Mouse (Mus musculus): ENCODE measurements around the gene Rhbg. TPM values are rescaled to one million over a fixed set of nuclear protein-coding genes. Genes with fewer than 3 reads are reported as not detected.
A peak's percentile ranks its signal among the peaks of the same experiment; 100 is the strongest.

Gene Rhbg
- polyA plus RNA-seq, 1 experiment from 2014 or later = 20.1 TPM

DNA sequence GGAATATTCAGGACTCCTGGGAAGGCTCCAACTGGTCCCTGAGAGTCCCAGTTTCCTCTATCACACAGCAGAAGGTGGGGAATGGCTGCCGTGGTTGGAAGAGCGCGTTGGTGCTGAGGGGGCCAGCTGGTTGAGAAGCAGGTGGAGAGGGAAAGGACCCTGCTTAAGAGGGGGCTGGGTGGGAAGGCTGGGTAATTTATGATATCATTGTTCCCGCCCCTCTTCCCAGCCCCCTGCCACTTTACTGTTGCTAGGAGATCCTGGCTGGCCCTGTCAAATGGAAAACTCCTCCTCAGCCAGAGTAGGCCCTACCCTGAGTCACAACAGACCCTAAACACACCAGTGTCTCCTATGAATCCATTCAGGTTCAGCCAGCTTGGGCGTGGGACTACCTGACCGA lies 26.5 kb downstream of the Rhbg start:
- no peak overlapping the region for H3K4me3 ChIP-seq (replicated peaks)
- no peaks in the 10 kb centered on the region for H3K36me3 ChIP-seq
- H3K4me2 ChIP-seq (replicated peaks) = no peak overlapping the region
- no peaks in the 10 kb centered on the region for H3K4me1 ChIP-seq
- H3K27ac ChIP-seq (replicated peaks) = no peak overlapping the region
- peaks cover 56% of the 10 kb centered on the region for H3K27me3 ChIP-seq
- no peak for ATAC-seq (ENCODE audit: insufficient number of reproducible peaks, low FRiP score, low TSS enrichment, low read depth)
- H3K9me3 ChIP-seq (replicated peaks) = no peaks in the 10 kb centered on the region
- WGBS = 63% methylated on average over 6 of the region's 6 CpGs
- no peak overlapping the region for H3K9ac ChIP-seq

GRCm38 (mm10) chr3:88227260-88227659 lies 27.2 kb downstream of the Rhbg start:
- Histone ChIP-seq H3K27ac (replicated peaks) (no peak overlapping the region), H3K27me3 (peaks cover 62% of the 10 kb centered on the region), H3K4me2 (replicated peaks) (no peak overlapping the region), H3K9ac (no peak overlapping the region), H3K36me3 (no peaks in the 10 kb centered on the region), H3K9me3 (replicated peaks) (no peaks in the 10 kb centered on the region), H3K4me1 (no peaks in the 10 kb centered on the region), H3K4me3 (replicated peaks) (no peak overlapping the region)
- WGBS = 39% methylated on average over 4 of the region's 4 CpGs
- ATAC-seq (ENCODE audit: insufficient number of reproducible peaks, low FRiP score, low TSS enrichment, low read depth) = no peak

- H3K27ac ChIP-seq (replicated peaks) = no peak overlapping the region
- no peaks in the 10 kb centered on the region for H3K9me3 ChIP-seq (replicated peaks)
- H3K4me2 ChIP-seq (replicated peaks) = no peak overlapping the region
- H3K4me3 ChIP-seq (replicated peaks) = no peak overlapping the region
- WGBS = 77% methylated on average over 10 of the region's 10 CpGs
- no peaks in the 10 kb centered on the region for H3K4me1 ChIP-seq
- no peak overlapping the region for H3K9ac ChIP-seq
- H3K27me3 ChIP-seq = peaks cover 72% of the 10 kb centered on the region
- no peak for ATAC-seq (ENCODE audit: insufficient number of reproducible peaks, low FRiP score, low TSS enrichment, low read depth)
- H3K36me3 ChIP-seq = no peaks in the 10 kb centered on the region
These were observed 28.2 kb downstream of the Rhbg start for GRCm38 (mm10) chr3:88226101-88226845.

GRCm38 (mm10) chr3:88224929-88225328 lies 29.6 kb downstream of the Rhbg start:
- H3K36me3 ChIP-seq = no peaks in the 10 kb centered on the region
- no peak overlapping the region for H3K4me3 ChIP-seq (replicated peaks)
- H3K4me1 ChIP-seq = no peaks in the 10 kb centered on the region
- H3K27ac ChIP-seq (replicated peaks) = no peak overlapping the region
- H3K9me3 ChIP-seq (replicated peaks) = no peaks in the 10 kb centered on the region
- no peak overlapping the region for H3K4me2 ChIP-seq (replicated peaks)
- 48% methylated on average over 2 of the region's 2 CpGs for WGBS
- peaks cover 72% of the 10 kb centered on the region for H3K27me3 ChIP-seq
- no peak overlapping the region for H3K9ac ChIP-seq
- no peak for ATAC-seq (ENCODE audit: insufficient number of reproducible peaks, low FRiP score, low TSS enrichment, low read depth)

- no peak for ATAC-seq (ENCODE audit: insufficient number of reproducible peaks, low FRiP score, low TSS enrichment, low read depth)
- no peaks in the 10 kb centered on the region for H3K9me3 ChIP-seq (replicated peaks)
- H3K4me3 ChIP-seq (replicated peaks) = no peak overlapping the region
- H3K27ac ChIP-seq (replicated peaks) = no peak overlapping the region
- no peak overlapping the region for H3K9ac ChIP-seq
- no peak overlapping the region for H3K4me2 ChIP-seq (replicated peaks)
- H3K27me3 ChIP-seq = peaks cover 81% of the 10 kb centered on the region
- H3K36me3 ChIP-seq = no peaks in the 10 kb centered on the region
- WGBS = 77% methylated on average over 6 of the region's 6 CpGs
- H3K4me1 ChIP-seq = no peaks in the 10 kb centered on the region
These were observed 32.1 kb downstream of the Rhbg start for GRCm38 (mm10) chr3:88222446-88222845.

DNA sequence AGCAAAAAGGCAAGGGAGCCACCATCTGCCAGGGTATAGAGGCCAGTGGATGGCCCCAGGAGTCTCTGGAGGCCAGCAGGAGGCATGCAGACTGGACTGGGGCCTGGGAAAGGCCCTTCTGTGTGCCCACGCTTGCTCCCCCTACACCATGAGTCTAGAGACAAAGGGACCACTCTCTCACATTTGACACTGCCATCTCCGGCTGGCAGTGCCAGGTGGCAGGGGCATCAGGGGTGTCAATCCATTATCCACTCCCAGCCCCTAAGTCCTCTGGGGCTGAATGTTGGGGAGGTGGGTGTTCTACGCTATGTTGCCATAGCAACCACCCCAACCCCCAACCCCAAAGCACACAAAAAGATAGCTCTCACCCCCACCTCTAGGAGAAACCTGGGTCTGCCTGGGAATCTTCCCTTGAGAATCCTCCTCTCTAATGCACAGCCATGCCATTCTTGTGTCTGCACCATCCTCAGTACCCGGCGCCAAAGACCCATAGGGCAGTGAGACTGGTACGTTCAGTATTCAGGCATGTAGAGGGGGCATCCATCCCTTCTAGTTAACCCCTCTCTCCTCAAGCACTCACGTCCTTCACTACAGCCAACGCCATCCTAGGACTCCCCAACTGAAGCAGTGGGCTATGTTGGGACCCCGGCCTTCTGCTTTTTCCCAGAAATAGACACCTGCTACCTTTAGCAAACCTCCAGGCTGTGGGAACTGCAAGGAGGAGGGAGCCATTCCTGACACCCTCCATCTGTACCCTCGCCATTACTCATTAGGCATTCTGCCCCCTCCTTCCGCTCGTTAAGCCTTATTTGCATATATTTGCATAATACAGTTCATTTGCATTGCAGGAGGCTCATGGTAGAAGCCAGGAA lies 32.8 kb downstream of the Rhbg start:
- Histone ChIP-seq H3K9ac (no peak overlapping the region), H3K4me2 (replicated peaks) (no peak overlapping the region), H3K9me3 (replicated peaks) (no peaks in the 10 kb centered on the region), H3K4me3 (replicated peaks) (no peak overlapping the region), H3K4me1 (no peaks in the 10 kb centered on the region), H3K36me3 (no peaks in the 10 kb centered on the region), H3K27me3 (peaks cover 88% of the 10 kb centered on the region), H3K27ac (replicated peaks) (no peak overlapping the region)
- ATAC-seq (ENCODE audit: insufficient number of reproducible peaks, low FRiP score, low TSS enrichment, low read depth) = no peak
- WGBS = 50% methylated on average over 12 of the region's 12 CpGs

DNA sequence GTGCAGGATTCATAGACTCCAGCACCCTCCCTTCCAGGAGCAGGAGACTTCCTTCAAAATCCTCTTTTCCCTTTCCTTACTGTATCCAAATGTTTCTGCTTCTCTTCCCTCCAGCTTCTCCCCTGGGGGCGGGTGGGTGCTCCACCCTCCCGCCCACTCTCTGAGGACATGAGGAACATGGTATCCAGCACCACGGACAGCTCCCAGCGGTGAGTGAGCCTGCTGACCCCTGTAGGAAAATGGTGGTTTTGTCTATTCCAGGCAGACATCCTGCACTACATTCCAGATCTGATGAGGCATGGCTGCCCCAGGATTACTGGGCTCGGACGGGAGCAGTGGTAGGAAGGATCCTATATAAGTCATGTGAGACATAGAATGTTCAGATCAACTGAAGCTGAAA lies 33.7 kb downstream of the Rhbg start:
- Histone ChIP-seq H3K4me3 (replicated peaks) (no peak overlapping the region), H3K4me2 (replicated peaks) (no peak overlapping the region), H3K4me1 (peaks cover 4% of the 10 kb centered on the region), H3K27me3 (peaks cover 95% of the 10 kb centered on the region), H3K27ac (replicated peaks) (no peak overlapping the region), H3K36me3 (no peaks in the 10 kb centered on the region), H3K9me3 (replicated peaks) (no peaks in the 10 kb centered on the region), H3K9ac (no peak overlapping the region)
- WGBS = 1% methylated on average over 6 of the region's 6 CpGs
- no peak for ATAC-seq (ENCODE audit: insufficient number of reproducible peaks, low FRiP score, low TSS enrichment, low read depth)

DNA sequence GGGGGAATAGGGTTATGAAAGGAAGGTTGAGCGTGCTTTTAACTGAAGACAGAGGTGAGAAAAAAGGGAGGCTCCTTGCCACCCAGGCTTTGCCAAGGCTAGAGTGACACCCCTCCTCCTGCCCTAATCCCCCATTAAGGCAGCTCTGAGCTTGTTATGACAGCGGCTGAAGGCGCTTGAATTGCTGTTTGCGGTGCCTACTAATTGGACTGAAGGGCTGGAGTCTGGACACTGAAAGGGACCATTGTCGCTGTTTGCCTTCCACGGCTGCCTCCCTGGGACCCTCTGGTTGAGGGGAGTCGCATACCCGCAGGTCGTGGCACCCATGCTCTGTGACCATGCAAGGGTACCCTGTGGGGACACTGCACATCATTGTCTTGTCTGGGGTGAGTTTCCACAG lies 34.6 kb downstream of the Rhbg start:
- Histone ChIP-seq H3K9ac (no peak overlapping the region), H3K27ac (replicated peaks) (no peak overlapping the region), H3K4me2 (replicated peaks) (no peak overlapping the region), H3K4me1 (peaks cover 13% of the 10 kb centered on the region), H3K9me3 (replicated peaks) (no peaks in the 10 kb centered on the region), H3K27me3 (peaks cover 95% of the 10 kb centered on the region), H3K36me3 (no peaks in the 10 kb centered on the region), H3K4me3 (replicated peaks) (no peak overlapping the region)
- ATAC-seq (ENCODE audit: insufficient number of reproducible peaks, low FRiP score, low TSS enrichment, low read depth) = no peak
- 15% methylated on average over 9 of the region's 9 CpGs for WGBS

- Histone ChIP-seq H3K9me3 (replicated peaks) (no peaks in the 10 kb centered on the region), H3K27me3 (peaks cover 96% of the 10 kb centered on the region), H3K36me3 (no peaks in the 10 kb centered on the region), H3K4me3 (replicated peaks) (no peak overlapping the region), H3K4me1 (peaks cover 21% of the 10 kb centered on the region), H3K9ac (no peak overlapping the region), H3K4me2 (replicated peaks) (no peak overlapping the region), H3K27ac (replicated peaks) (no peak overlapping the region)
- no peak for ATAC-seq (ENCODE audit: insufficient number of reproducible peaks, low FRiP score, low TSS enrichment, low read depth)
- 32% methylated on average over 1 of the region's 2 CpGs for WGBS
These were observed 36.8 kb downstream of the Rhbg start for GRCm38 (mm10) chr3:88217679-88218078.

- Histone ChIP-seq H3K4me1 (peaks cover 21% of the 10 kb centered on the region), H3K4me2 (replicated peaks) (no peak overlapping the region), H3K9me3 (replicated peaks) (no peaks in the 10 kb centered on the region), H3K4me3 (replicated peaks) (no peak overlapping the region), H3K9ac (no peak overlapping the region), H3K27ac (replicated peaks) (no peak overlapping the region), H3K27me3 (peaks cover 96% of the 10 kb centered on the region), H3K36me3 (no peaks in the 10 kb centered on the region)
- WGBS = 7% methylated on average over 7 of the region's 7 CpGs
- no peak for ATAC-seq (ENCODE audit: insufficient number of reproducible peaks, low FRiP score, low TSS enrichment, low read depth)
These were observed 37.8 kb downstream of the Rhbg start for GRCm38 (mm10) chr3:88216534-88217326.

DNA sequence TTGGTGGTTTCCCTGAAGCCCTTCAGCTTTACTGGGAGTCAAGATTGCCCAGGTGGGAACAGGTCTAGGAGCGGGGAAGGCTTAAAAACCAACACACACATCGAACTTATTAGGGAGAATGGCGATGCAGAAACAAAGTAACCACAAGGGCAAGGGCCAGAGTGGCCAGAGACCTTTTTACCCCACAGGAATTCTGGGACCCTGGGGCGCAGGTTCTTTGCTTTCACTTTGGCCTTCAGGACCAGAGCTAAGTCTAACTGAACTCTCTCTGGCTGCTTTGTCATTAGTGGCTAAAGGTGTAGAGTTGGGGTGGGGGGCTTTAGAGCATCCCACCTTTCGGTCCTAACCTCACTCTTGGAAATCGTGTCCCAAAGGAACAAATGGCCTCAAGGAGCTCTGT lies 38.4 kb downstream of the Rhbg start:
- 2% methylated on average over 6 of the region's 6 CpGs for WGBS
- Histone ChIP-seq H3K9ac (no peak overlapping the region), H3K27me3 (peaks cover 96% of the 10 kb centered on the region), H3K4me1 (peaks cover 21% of the 10 kb centered on the region), H3K9me3 (replicated peaks) (no peaks in the 10 kb centered on the region), H3K36me3 (no peaks in the 10 kb centered on the region), H3K4me2 (replicated peaks) (no peak overlapping the region), H3K27ac (replicated peaks) (no peak overlapping the region), H3K4me3 (replicated peaks) (peak overlapping the region; percentile 28; the same call in 1 of the 2 replicates)
- no peak for ATAC-seq (ENCODE audit: insufficient number of reproducible peaks, low FRiP score, low TSS enrichment, low read depth)
